Mouse (Mus musculus) right cerebral cortex, postnatal 14 days (tissue): ENCODE measurements around the gene Mrpl54.

Experiments used
- DNase-seq: peaks from one replicate; pipeline ENCODE4 v3.0.0; 2022

Mrpl54 gene

DNA sequence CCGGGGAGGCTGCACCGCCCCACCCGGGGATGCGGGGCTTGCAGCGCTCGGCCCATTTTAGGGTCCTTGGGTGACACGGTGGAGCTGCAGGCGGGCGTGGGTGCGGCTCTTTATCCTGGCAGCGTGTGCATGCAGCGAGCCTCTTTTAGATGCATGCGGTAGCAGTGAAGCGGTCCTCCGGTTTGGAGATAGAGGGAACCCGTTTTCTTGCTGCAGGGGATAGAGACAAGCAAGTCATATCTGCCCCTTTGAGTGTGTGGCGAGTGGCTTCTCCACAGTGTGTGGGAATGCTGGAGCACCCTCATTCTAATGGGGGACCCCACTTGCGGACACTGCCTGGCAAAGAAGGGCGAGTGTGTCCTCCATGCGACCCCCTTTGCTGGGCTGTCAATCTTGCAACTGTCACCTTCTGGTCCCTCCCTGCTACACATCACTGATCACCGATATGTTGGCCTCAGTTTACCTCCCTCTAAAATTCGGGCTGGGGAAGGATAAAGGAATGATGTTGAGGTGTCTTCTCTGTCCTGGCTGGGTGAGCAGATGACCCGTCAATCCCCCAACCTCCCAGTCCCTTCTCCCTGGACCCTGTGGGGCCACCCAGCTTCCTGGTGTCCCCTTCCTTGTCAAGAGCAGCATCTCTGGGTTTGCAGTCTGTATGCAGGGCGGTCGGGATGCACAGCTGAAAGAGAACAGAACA lies 26.7 kb upstream of the Mrpl54 start:
- no peak for DNase-seq

DNA sequence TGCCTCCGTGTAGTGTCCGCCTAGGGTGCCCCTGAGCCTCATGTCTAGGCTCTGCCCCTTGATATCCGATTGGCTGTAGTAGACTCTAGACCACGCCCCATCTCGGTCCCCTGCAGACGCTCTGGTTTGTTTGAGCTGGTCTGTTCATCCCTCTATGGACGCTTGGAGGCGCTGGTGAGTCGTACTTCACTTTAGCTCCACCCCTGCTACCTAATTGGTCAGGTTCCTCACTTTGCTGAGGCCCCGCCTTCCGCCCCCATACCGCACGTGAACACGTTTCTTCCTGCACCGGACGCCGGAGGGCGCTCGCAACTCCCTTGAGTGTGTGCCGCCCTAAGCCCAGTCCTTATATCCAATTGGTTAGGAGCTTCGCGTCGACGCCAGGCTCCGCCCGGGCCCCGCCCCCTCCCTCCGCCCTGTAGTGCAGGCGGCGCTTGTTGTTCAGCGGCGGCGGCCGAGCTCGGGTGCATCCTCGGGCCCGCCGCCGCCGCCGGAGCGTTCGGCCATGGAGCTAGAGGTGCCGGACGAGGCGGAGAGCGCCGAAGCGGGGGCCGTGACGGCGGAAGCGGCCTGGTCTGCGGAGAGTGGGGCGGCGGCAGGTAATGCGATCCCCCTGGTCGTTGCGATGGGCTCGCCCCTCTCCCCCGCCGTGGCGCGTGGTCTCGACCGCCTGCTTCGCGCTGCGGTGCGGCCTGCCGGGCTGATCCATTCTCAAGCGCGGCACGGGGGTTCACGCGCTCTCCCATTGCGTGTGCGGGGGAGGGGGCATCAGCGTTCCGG lies 26.0 kb upstream of the Mrpl54 start, which contains the start of gene Pip5k1c:
TSS of gene Pip5k1c (plus strand) at position 410 of the 780 bp plus-strand sequence.
- peak; percentile 100 for DNase-seq

DNA sequence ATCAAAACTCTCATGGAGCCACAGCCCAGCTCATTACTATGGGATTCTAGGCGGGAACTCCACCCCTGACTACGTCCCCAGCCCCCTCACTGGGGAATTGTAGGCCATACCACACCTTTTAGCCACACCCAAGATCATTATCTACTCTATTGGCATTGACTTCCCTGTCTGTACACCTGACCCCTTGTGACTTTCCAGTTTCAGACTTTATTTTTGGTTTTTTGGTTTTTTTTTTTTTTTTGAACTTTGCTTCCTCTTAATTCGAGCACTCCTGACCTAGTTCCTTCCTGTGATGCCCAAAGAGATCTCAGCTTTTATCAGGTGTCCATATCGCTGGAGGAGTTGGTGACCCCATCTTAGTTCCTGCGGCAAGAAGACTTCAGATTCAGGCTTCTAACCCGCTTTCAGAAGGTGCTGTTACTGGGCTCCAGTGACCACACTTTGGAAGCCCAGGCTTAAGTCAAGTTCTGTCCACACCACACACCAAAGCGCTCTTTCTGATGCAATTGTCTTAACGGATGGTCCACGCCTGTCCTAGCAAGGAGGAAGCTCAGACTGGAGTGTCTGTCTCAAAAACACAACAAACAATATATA lies 24.9 kb upstream of the Mrpl54 start, which contains the start of gene Tjp3:
TSS of gene Tjp3 (minus strand) at position 71 of the 594 bp plus-strand sequence.
- no peak for DNase-seq

DNA sequence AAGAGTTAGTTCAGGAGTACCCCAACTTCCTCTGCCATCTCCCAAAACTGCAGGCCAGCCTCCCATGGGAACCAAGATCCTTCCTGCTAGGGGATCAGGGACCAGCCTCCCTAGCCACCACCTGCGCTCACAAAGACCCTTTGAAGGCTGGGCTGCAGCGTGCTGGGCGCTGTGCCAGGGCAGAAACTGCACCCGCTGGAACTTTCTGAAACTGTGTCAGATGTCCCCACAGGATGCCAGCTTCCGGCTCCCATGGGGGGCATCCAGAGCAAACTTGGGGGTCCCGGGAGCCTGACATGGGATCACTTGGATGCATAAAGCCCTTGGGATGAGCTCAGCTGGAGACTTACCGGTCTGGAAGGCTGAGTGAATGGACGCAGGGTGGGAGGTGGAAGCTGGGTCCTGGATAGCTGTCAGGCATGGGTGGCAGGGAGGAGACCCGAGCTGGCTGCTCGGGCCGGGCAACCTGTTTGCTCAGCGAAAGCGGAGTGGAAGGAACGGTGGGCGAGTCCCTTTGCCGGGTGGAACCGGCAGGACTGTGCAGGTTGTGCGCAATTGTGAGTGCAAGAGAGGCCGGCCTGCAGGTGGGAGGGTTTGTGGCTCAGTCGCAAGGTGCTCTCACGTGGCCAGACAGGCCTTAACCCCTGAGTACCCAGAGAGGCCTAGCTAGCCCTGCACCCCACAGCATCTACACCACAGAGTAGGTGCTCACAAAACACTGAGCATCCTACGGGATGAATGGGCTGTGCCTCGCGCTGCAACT lies 24.1 kb upstream of the Mrpl54 start:
- DNase-seq = no peak

DNA sequence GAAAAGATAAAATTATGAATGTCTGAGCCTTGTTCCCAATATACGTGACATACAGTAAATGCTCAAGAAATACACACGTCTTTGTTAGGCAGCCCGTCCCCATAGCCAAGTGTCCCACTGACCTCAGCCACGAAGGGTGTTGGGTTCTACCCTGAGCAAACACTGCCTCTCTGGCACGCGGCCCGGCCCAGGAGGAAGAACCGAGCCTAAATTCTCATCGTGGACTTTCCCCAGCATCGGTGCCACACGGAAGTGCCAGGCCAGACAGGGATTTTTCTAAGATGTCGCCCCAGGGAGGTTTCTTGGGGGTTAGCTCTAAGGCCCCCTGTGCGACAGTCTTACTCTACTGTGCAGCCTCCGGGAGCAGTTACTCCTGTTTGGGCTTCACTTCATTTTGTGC lies 23.1 kb upstream of the Mrpl54 start:
- no peak for DNase-seq

DNA sequence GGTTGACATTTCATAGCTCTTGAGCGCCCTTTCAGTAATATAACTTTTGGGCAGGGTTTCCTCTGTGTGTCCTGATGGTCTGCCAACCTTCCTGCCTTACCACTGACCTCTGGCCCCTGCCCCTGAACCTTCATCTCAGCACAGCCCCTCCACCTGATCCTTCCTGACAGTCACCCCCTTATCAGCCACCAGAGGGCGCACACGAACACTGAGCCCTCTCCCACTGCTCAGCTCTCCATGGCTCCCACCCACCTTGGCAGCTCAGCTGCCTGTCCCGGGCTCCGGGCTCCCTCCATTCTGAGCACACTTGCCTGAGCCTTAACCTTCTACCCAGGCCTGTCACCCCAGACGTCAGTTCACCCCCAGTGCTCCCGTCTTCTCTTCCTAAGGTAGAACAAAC lies 22.5 kb upstream of the Mrpl54 start:
- DNase-seq = peak; percentile 69

DNA sequence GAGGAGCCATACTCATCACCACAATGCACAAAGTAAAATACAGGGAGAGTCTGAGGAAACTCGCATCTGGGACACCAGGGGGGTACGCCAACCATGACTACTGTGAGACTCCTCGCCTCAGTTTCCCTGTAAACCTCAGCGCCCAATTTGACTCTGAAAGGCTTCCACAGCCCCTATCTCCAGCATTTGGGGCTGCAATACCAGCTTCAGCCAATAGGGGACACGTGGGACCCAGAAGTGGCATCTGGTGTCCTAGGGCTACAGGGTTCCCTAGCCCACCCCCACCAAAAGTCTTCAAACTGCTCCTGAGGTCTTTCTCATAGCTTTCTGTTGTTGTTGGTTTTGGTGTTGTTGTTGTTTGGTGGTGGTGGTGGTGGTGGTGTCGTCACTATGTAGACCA lies 21.9 kb upstream of the Mrpl54 start:
- DNase-seq = peak; percentile 67

DNA sequence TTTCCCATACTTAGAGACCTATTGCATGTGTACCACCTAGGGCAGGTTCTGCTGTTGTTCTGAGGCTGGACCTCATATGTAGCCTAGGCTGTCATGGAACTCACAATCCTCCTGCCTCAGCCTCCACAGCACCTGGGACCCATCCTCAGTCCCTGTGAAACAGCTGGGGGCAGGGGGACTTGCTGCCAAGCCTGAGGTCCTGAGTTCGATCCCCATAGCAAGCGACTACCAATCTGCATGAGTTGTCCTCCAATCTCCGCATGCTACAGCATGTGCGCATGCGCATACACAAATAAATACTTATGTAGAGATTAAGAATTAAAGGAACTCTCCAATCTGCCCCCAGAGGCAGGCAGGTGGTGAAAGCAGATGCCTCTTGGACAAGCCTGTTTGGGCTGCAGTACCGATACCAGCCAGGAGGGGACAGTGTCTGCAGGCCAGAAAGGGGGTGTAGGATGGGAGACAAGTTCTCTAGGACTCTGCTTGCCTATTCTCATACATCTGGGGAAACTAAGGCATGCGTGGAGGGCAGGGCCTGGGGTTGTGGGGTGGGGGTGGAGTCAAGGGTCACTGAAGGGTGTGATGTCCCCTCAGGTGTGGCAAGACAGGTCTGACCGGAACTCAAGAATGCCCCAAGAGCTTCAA lies 20.9 kb upstream of the Mrpl54 start:
- peak; percentile 61 for DNase-seq

DNA sequence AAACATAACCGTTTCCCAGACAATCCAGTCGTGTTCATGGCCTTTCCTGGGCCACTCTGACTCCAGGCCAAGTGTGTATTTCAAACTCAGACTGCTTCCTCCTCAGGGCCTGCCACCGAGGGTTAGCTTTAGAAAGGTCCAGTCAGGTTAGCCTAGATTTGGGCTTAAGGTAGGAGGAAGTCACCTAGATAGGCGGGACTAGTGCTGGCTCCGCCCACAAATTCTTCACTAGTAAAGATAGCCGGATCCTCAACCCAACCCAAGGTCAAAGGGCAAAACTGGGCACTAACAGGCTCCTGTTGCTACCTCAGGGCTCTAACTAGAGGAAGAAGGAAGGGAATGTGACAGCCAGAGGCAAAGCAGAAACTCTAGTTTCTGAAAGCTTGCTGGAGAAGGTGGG lies 19.9 kb upstream of the Mrpl54 start:
- DNase-seq = no peak

DNA sequence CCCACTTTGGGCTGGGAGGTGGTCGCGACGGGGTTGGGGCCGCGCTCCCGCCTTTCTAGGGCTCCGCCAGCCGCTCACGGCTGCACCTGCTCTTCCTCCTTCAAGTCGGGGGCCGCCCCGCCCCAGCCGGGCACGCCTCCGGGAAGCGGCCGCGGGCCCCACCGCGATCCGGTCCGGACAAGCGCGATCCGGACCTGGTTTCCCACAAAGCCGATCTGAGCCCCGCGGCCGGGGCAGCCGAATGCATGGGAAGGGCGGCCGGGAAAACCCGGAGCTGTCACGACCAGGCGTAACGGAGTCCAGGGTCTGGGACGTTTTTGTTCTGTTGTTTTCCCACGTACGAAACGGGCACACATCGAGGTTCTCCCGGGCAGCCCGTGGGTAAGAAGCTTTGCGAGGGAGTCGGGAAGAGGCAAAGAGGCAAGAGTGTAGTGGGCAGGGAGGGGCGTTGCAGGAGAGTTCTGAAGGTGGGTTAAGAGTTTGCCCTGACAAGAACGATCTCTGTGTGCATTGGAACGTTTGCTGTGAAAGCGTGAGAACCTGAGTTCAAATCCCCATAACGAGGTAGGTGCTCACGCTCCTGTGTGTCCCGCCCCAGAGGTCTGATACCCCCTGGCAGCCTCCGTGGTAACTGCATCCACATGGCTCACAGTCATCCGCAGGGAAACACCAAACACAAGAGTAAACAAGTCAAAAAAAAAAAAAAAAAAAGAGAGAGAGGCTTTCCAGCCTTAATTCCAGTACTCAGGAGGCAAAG lies 19.1 kb upstream of the Mrpl54 start:
- DNase-seq = peak; percentile 90

DNA sequence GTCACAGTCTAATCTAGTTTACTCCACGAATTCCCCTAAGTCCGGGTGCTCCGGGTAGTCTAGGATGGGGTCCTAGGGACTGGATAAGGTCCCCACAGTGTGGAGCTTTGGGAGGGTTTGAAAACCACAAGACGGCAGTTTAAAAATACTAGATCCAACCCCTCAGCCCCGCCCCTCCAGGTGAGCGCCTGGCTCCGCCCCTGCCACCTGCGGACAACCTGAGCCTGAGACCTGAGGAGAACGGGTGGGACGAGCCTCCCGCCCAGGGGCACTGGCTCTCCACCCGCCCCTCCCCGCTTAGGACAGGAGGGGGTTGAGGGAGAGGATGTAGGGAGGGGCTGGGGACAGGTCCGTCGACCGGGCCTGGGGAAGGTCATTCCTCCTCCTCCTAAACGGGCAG lies 18.0 kb upstream of the Mrpl54 start:
- DNase-seq = no peak

DNA sequence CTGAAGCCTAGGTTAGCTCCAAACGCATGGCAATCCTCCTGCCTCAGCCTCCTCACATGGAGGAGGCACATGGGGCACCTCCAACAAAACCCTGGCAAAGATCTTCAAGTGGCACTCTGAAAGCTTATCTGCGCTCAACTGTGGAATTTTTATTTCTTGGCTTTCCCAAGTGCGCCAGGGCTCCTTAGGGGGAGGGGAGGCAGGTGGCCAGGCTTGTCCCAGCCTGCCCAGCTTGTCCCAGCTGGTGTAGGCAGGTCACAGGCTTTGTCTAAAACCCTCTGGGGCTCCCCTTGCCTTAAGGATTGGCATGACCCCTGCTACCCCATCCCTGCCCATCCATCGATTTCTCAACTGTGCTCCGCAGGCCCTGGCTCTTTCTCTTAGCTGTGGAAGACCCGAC lies 17.5 kb upstream of the Mrpl54 start:
- DNase-seq = no peak

DNA sequence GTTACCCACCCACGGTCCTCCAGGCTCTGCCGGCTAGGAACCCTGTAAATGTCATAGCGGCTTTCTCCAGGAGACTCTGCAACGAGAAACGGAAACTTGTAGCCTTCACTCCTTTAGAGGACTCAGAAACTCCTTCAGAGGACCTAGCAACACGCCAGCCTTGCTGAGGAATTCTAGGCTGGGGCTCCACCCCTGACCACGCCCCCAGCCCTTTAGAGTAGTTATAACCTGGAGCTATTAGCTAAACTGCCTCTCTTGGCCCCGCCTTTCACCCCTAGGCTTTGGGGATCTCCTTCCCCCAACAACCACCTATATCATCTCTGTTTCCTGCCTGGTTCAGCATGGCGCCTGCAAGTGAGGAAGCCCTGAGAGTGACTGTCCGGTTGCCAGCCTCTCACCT lies 12.8 kb upstream of the Mrpl54 start:
- no peak for DNase-seq

DNA sequence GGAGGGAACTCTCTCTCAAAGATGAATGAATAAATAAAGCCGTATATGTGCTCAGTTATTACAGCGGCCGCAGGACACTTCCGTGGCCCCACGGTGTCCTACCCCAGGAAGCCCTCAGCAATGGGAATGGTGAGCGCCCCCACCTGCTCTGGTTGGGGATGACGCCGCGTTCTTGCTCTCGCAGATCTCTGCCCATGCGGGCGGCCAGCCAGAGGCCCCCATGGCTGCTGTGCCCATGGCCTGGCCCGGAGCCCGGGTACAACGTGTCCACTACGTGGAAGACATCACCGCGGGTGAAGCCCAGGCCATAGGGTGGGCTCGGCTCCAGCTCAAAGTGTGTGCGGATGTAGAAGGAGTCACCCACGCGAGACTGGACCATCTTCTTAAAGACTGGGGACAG lies 10.9 kb upstream of the Mrpl54 start:
- DNase-seq = no peak

DNA sequence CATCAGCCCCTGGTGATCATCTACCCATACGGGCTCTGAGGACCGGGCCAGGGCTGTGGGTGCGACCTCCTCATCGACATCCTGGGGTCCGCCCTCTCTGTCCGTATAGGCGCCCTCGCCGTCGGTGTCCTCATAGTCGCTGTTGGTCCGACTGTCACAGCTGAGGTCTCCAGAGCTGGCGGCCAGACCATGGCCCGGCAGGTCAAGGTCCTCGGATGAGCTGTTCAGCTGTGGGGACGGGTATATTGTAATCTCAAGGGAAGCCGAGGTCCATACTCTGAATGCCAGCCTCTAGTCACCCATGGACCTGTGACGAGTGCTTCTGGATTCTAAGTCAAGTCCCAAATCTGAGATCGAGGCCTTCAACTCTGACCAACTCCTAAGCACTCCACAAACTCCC lies 7.1 kb upstream of the Mrpl54 start:
- no peak for DNase-seq

DNA sequence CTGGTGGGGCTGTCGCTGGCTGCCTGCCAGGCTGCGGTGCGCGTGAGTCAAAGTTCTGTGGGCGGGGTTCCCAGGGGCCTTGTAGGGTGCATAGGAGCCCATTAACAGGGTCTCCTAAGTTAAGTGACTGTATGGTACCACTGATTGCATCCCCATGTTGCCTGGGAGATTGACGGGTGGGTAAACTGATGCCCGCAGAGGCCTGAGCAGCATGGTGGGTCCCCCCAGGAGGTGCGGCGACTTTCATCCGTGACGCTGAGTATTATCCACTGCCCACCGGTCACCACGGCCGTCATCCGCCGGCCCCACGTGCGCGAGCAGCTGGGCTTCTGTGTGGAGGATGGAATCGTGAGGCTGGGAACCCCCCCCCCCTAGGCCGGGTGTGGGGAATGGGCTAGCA lies 5.6 kb upstream of the Mrpl54 start:
- no peak for DNase-seq

DNA sequence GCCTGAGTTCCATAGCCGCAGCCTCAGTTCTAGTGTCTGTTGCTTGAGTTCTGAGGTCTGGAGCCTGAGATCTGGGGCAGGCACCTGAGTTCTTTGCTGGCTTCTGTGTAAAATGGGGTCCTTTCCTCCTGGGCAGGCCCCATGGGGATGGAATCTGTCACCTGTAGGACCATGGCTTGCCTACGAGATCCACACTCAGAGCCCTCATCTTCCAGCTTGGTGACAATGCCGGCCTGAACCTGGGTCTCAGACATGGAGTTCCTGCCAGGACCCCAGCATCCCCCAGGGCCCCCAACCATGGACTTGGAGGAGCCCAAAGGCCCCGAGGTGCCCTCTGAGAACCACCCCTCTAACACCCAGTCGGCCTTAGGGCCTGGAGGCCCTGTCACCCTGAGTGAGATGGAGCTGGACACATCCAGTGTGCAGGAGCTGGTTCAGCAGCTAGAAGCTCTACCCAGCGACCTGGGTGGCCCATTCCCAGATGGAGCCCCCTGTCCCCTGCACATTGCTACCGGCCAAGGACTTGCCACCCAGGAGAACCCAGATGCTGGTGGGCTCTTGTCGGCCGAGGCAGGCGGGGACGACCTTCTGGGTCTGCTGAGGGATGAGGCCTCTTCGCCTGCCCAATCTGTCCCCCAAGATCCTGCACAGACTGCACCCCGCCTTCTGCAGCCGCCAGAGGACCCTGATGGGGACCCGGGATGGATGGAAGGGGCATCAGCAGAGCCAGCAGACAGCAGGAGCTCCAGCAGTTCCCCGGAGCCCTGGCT lies 2.1 kb upstream of the Mrpl54 start:
- DNase-seq = no peak

DNA sequence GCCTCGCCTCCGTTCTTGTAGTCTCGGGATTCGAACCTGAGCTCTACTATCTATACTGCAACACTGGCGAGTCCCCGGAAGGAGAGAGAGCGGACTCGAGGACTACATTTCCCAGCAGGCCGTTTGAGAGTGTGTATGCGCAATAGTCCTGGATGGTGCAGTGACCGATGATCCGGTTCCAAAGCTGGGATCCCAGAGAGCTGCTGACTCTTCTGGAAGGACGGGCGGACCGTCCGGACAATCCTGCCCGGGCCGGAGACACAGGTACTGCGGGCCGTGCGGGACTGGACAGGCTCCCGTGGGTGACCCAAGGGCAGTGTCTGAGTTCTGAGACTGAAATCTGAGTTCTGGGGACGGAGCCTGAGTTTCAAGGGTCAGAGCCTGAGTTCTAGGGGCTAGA lies 1.3 kb upstream of the Mrpl54 start:
- peak; percentile 72 for DNase-seq

DNA sequence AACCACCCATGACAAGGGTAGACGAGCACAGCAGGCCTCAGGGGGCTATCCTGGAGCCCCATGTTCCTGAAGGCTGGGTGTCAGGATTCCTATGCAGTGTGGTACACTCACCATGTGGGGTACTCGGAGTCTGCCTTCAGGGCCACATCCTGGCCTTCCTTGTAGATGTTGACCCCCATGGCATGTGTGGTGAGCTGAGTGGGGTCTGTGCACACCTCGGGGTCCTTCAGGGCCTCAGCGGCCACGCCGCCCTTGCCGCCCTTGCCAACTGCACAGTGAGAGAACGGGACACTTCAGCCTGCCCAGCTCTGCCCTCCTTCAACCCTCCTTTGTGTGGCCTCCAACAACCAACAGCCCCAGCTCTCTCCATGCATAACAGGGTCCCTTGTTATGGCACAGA lies 1.2 kb downstream of the Mrpl54 start:
- DNase-seq = no peak

DNA sequence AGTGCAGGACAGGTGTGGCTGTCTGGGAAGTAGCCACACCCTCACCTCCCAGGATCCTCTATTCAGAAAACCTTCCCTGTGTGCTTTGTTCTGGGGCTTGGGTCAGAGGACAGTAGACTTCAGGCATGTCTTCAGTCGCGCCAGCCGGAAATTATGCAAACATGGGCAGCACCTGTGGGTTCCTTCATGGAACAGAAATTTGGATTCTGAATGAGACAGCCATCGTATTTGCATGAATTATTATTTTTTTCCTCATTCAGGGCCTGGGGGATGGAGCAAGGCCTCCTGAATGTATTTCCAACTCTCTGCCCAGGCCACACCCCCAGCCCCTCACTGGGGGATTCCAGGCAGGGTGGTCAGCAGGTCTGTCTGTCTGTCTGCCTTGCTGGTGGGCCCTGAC lies 5.7 kb downstream of the Mrpl54 start:
- DNase-seq = no peak

DNA sequence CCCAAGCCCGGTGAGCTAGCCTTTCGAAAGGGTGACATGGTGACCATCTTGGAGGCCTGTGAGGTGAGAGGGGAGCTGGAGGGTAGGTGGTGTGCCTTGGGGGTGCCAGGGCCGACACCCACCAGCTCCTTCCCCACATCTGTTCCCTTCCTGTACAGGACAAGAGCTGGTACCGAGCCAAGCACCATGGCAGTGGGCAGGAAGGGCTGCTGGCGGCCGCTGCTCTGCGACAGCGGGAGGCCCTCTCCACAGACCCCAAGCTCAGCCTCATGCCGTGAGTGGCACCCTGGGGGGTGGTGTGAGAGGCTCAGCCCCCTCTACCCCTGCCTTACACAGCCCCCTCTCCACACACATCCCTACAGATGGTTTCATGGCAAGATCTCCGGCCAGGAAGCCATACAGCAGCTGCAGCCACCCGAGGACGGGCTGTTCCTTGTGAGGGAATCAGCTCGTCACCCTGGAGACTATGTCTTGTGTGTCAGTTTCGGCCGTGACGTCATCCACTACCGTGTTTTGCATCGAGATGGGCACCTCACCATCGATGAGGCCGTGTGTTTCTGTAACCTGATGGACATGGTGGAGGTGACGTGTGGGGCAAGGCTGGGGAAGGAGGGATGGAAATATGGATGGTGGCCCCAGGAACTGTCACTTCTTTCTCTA lies 7.4 kb downstream of the Mrpl54 start:
- DNase-seq = no peak
